Mouse (Mus musculus) erythroblast, embryonic 14.5 days (primary cell): Measurements from ENCODE around the gene Tspan10.

Experiments used
- GATA1 ChIP-seq: IDR thresholded peaks from 2 replicates; pipeline ENCODE4 v1.6.1; 2012; ENCODE audit warnings: low read length, inconsistent platforms, mixed read lengths
- TAL1 ChIP-seq: IDR thresholded peaks from 3 replicates; pipeline ENCODE4 v1.6.1; 2012; ENCODE audit warnings: low read length, inconsistent platforms, mixed read lengths

DNA sequence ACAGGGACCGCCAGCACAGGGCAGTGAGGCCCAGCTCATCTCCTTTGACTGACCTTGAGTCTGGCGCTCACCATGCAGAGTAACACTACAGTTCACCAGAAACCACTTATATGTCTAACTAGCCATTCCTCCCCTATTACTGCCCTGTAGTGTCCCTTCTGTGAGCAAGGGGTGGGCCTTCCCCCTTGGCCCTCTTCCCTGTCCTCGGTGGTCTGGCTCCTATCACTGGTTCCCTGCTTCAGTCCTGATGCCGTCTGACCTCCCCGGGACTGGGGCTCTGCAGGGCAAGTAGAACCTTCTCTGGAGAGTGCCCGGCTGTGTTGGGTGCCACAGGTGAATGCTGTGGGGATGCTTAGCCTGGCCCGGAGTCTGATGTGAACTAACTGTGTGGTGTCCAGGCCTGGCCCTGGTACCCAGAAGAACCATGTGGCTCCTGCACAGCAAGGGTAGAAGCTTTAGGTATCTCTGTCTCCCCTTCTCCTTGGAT, 41.0 kb downstream of the Tspan10 start:
- no peak for TF ChIP-seq GATA1
- TF ChIP-seq TAL1: no peak
